Mouse (Mus musculus): ENCODE measurements around the gene Cacna1c.
A peak's percentile ranks its signal among the peaks of the same experiment; 100 is the strongest.
"Not testable (repeated sequence)": the region's sequence is repeated elsewhere in the genome, so short reads cannot be mapped to it uniquely, and the experiment has no call there.

Gene Cacna1c

GRCm38 (mm10) chr6:119206006-119206405, 9.8 kb upstream of the Cacna1c start:
- not testable (repeated sequence) for DNase-seq (ENCODE audit: low spot score)

- no peak for DNase-seq (ENCODE audit: low spot score)
Measured at GRCm38 (mm10) chr6:119204915-119205314, 8.7 kb upstream of the Cacna1c start.

GRCm38 (mm10) chr6:119204286-119204685, 8.1 kb upstream of the Cacna1c start:
- DNase-seq (ENCODE audit: low spot score) = no peak

GRCm38 (mm10) chr6:119201575-119201974, 5.4 kb upstream of the Cacna1c start:
- no peak for DNase-seq (ENCODE audit: low spot score)

- no peak for DNase-seq (ENCODE audit: low spot score)
Measured at GRCm38 (mm10) chr6:119200362-119200761, 4.1 kb upstream of the Cacna1c start.

- DNase-seq (ENCODE audit: low spot score) = no peak
Measured at GRCm38 (mm10) chr6:119199274-119199879, 3.2 kb upstream of the Cacna1c start.

- DNase-seq (ENCODE audit: low spot score) = no peak
Measured at GRCm38 (mm10) chr6:119198534-119199273, 2.5 kb upstream of the Cacna1c start.

- DNase-seq (ENCODE audit: low spot score) = no peak
Measured at GRCm38 (mm10) chr6:119194601-119195000, 1.6 kb downstream of the Cacna1c start.

GRCm38 (mm10) chr6:119194161-119194560, 2.1 kb downstream of the Cacna1c start:
- DNase-seq (ENCODE audit: low spot score) = no peak

- no peak for DNase-seq (ENCODE audit: low spot score)
Measured at GRCm38 (mm10) chr6:119193571-119194154, 2.6 kb downstream of the Cacna1c start.

- no peak for DNase-seq (ENCODE audit: low spot score)
Measured at GRCm38 (mm10) chr6:119191478-119191877, 4.7 kb downstream of the Cacna1c start.

GRCm38 (mm10) chr6:119187631-119188030, 8.6 kb downstream of the Cacna1c start:
- no peak for DNase-seq (ENCODE audit: low spot score)

GRCm38 (mm10) chr6:119186658-119187057, 9.6 kb downstream of the Cacna1c start:
- no peak for DNase-seq (ENCODE audit: low spot score)

GRCm38 (mm10) chr6:119183781-119184180, 12.4 kb downstream of the Cacna1c start:
- no peak for DNase-seq (ENCODE audit: low spot score)

GRCm38 (mm10) chr6:119182211-119182610, 14.0 kb downstream of the Cacna1c start:
- no peak for DNase-seq (ENCODE audit: low spot score)

- no peak for DNase-seq (ENCODE audit: low spot score)
Measured at GRCm38 (mm10) chr6:119180188-119180587, 16.0 kb downstream of the Cacna1c start.

GRCm38 (mm10) chr6:119177101-119177500, 19.1 kb downstream of the Cacna1c start:
- no peak for DNase-seq (ENCODE audit: low spot score)

GRCm38 (mm10) chr6:119176103-119176502, 20.1 kb downstream of the Cacna1c start:
- DNase-seq (ENCODE audit: low spot score) = no peak

- peak; percentile 83 for DNase-seq (ENCODE audit: low spot score)
Measured at GRCm38 (mm10) chr6:119175078-119175853, 21.0 kb downstream of the Cacna1c start, which contains the start of gene Dcp1b. Dcp1b (plus strand) TSS chr6:119175253.

- no peak for DNase-seq (ENCODE audit: low spot score)
Measured at GRCm38 (mm10) chr6:119174307-119175074, 21.7 kb downstream of the Cacna1c start.

- DNase-seq (ENCODE audit: low spot score) = no peak
Measured at GRCm38 (mm10) chr6:119165677-119166076, 30.5 kb downstream of the Cacna1c start.

GRCm38 (mm10) chr6:119145109-119145508, 51.1 kb downstream of the Cacna1c start:
- no peak for DNase-seq (ENCODE audit: low spot score)

All from urinary bladder, postnatal 25 days (tissue).